Mouse (Mus musculus): ENCODE results near the gene Tcte3. TPM values are rescaled to one million over a fixed set of nuclear protein-coding genes. Genes with fewer than 3 reads are reported as not detected.
"Not testable (repeated sequence)": the region's sequence is repeated elsewhere in the genome, so short reads cannot be mapped to it uniquely, and the experiment has no call there.

Gene Tcte3
- polyA plus RNA-seq, 1 experiment from 2014 or later = 3.5 TPM

DNA sequence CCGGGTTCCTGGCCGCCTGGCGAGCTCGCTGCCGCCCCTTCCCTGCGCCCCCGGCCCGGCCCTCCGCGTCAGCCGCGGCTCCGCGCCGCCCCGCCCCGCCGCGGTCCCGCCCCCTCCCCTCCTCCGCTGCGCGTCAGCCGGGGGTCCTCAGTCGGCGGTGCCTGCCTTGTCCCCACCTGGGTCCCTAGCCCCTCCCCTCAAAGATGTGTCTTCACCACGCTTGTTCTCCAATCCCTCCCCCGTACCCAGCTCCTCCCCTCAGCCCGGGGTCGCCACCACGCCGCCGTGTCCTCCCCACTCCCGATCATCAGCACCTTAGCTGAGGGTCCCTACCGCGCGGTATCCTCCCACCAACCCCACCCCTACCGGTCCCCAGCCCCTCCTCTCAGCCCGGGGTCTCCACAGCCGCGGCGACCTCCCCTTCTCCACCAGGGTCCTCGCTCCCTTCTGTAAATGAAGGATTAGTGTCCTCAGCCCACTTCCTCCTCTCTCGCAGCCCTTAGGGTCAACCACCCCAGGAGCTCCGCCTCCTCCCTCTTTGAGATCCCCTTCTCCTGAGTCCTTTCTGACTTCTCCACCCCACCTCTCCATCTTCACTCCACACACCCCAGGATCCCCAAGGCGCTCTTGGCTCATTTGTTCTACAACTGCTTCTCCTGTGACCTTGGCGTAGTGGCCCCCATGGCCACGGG is 16.6 kb downstream of the Tcte3 start:
- H3K4me3 ChIP-seq; H3K4me2 ChIP-seq; H3K9ac ChIP-seq; H3K36me3 ChIP-seq; H3K27ac ChIP-seq; H3K27me3 ChIP-seq (replicated peaks); H3K4me1 ChIP-seq; H3K9me3 ChIP-seq (replicated peaks): not testable (repeated sequence)
- WGBS (ENCODE audit: insufficient replicate concordance) = no CpG with 5 or more reads among the region's 48 CpGs
- peak; percentile 54 for ATAC-seq

DNA sequence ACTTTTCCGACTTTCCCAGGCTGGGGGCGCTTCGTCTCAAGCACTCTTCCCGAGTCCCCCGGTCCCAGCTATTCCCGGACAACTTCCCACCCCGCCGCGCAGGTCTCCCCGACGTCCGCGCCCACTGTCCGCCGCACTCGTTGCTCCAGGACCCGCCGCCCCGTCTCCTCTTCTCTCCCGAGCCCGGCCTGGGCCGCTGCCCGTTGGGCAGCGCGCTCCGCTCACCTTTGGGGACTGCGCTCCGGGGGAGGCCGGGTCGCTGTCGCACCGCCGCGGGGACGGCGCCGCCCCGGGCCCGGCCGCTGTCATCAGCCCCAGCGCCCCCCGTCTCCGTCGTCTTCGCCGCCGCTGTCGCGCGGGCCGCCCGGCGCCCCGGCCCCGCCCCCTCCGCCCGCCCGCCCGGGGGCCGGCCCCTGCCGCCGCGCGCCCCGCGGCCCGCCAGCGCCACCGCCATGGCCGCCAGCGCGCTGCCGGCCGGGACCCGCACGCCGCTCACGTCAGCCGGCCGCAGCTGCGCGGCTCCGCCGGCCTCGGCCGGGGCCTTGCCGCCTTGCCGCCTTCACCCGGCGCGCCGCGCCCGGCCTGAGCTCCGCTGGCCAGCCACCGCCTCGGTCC is 17.3 kb downstream of the Tcte3 start:
- peak; percentile 72 for ATAC-seq
- not testable (repeated sequence) for H3K27ac ChIP-seq; H3K4me3 ChIP-seq; H3K9me3 ChIP-seq (replicated peaks); H3K9ac ChIP-seq; H3K4me1 ChIP-seq; H3K27me3 ChIP-seq (replicated peaks); H3K36me3 ChIP-seq; H3K4me2 ChIP-seq
- no CpG with 5 or more reads among the region's 97 CpGs for WGBS (ENCODE audit: insufficient replicate concordance)

DNA sequence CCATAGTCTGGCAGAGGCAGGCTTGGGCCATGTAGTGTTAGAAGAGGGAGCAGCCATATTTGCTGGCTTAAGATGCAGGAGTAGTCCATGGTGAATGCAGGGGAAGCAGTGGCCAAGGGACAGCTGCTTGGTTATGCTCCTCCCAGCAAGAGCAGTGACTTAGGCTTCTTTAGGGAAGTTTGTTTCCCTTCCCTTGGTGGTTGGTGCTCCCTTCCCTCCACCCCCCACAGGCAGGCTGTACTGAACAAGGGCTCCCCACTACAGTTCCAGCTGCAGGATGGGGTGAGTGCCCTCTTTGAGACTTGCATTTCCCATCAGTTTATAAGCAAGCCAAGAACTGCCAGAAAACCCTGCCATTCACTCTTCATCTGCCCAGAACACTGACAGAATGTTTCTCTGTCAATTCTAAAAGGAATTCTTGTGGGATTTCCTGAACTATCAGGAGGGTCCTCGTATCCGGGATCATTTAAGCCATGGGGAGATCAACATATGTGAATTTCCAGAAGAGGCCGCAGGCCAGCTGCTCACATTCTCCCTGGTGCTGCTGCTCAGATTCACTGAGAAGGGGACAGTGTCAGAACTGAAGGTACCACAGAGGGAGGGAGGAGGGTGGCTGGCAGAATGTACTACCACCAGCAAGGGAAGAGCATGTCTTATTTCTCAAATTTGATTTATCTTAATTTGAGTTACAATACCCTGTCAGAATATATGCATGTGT is 19.6 kb downstream of the Tcte3 start:
- Histone ChIP-seq H3K4me2 (peak overlapping the region; percentile 35; the same call in 1 of the 2 replicates), H3K27ac (peak overlapping the region; percentile 68; the same call in 1 of the 2 replicates)
- not testable (repeated sequence) for H3K9ac ChIP-seq; H3K27me3 ChIP-seq (replicated peaks); H3K4me3 ChIP-seq; H3K36me3 ChIP-seq; ATAC-seq; H3K9me3 ChIP-seq (replicated peaks); H3K4me1 ChIP-seq
- 70% methylated on average over 3 of the region's 3 CpGs for WGBS (ENCODE audit: insufficient replicate concordance)

DNA sequence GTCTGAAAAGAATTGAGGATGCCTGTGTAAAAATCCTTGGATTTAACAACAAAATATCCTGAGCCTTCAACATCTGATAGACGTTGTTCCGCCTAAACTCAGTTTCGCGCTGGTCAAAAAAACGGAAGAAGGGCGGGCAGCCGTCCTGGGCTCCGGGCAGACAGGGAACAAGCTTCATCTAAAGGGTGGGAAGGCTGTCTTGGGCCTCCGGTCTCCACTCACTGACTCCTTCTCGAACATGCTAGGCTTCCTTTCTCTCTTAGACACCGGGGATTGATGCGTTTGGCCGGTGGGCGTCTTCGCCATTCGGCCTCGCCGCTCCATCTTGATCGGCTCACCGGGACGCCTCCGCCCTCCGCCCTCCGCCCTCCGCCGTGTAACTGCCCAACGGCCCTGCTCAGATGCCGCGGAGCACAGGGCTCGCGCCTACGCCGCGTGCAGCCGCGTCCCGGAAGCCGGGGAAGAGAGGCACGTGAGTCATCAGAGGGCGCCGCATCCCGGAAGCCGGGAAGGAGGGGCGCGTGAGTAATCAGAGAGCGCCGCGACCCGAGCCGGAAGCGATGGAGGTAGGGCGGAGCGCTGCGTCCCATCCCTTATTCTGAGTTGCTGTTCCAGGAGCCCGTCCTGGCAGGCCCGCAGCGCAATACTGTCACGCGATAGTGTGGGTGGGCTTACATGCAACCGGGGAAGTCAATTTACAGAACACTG is 31.4 kb downstream of the Tcte3 start, which contains the start of gene Gm3435:
Gene Gm3435 (plus strand): TSS at position 471 of the 708 bp plus-strand sequence.
- not testable (repeated sequence) for H3K27me3 ChIP-seq (replicated peaks); H3K4me3 ChIP-seq; H3K36me3 ChIP-seq; H3K9ac ChIP-seq; H3K9me3 ChIP-seq (replicated peaks); H3K27ac ChIP-seq; H3K4me2 ChIP-seq; H3K4me1 ChIP-seq
- ATAC-seq = peak; percentile 95
- no CpG with 5 or more reads among the region's 60 CpGs for WGBS (ENCODE audit: insufficient replicate concordance)

DNA sequence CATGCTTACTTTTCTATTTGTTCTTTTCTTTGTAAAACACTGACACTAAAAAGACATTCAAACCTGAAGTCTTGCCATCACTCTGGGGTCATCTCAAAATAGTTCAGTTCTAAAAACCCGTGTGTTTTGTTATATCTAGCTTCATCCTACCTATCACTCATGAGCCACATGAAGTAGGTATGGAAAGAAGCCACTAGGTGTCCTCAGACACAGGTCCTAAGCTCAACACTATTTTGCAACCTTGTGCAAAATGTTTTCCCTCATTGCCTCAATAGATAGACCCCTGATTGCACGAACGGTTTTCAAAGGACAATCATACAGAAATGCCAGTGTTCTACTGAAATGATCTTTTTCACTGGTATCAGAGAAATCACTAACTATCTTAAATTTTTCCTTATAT is 32.2 kb downstream of the Tcte3 start:
- not testable (repeated sequence) for H3K27me3 ChIP-seq (replicated peaks); H3K4me3 ChIP-seq; H3K4me1 ChIP-seq; H3K9me3 ChIP-seq (replicated peaks); H3K27ac ChIP-seq; H3K9ac ChIP-seq; H3K4me2 ChIP-seq; H3K36me3 ChIP-seq
- ATAC-seq = peak; percentile 34; the same call in 1 of the 2 replicates
- WGBS (ENCODE audit: insufficient replicate concordance) = no CpG with 5 or more reads among the region's 3 CpGs

DNA sequence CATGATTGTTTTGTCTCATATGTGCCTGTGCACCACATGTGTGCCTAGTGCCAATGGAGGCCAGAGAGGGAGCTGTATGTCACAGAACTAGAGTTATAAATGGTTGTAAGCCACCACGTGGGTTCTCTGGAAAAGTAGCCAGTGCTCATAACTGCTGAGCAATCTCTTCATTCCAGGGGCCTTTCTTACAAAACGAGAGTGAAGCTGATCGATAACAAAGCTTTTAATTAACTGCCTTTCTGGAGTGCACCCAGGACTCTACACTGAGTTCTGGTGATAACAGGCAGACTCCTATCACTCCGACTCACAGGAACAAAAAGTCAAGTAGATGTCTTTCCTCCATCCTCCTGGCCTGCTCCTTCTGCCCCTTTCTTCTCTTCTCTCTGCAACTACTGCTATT is 41.2 kb downstream of the Tcte3 start:
- not testable (repeated sequence) for H3K4me2 ChIP-seq; H3K36me3 ChIP-seq; H3K4me3 ChIP-seq; H3K27ac ChIP-seq; H3K4me1 ChIP-seq; H3K9me3 ChIP-seq (replicated peaks); H3K27me3 ChIP-seq (replicated peaks); H3K9ac ChIP-seq
- no CpG with 5 or more reads among the region's 4 CpGs for WGBS (ENCODE audit: insufficient replicate concordance)
- peak; percentile 81 for ATAC-seq

DNA sequence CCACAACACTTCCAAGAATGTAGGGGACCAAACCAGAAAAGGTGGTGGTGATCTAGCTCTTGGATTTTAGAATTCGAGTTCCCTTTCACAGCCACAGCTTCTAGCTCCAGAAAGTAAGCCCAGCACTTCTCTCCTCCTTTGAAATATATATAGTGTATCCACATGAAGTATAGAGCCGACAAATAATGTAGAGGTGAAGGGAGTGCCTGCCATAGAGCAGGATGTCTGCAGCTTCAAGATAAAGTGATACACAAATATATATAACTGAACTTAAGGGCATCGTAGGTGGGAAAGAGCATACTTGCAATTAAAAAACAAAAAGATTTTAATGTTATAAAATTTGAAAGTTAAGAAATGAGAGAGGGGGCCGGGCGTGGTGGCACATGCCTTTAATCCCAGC is 47.1 kb downstream of the Tcte3 start:
- not testable (repeated sequence) for H3K9me3 ChIP-seq (replicated peaks); H3K36me3 ChIP-seq; H3K4me3 ChIP-seq; H3K4me2 ChIP-seq; H3K4me1 ChIP-seq; H3K27ac ChIP-seq; H3K9ac ChIP-seq; H3K27me3 ChIP-seq (replicated peaks)
- peak; percentile 21; the same call in 1 of the 2 replicates for ATAC-seq
- WGBS (ENCODE audit: insufficient replicate concordance) = no CpG with 5 or more reads among the region's 5 CpGs

DNA sequence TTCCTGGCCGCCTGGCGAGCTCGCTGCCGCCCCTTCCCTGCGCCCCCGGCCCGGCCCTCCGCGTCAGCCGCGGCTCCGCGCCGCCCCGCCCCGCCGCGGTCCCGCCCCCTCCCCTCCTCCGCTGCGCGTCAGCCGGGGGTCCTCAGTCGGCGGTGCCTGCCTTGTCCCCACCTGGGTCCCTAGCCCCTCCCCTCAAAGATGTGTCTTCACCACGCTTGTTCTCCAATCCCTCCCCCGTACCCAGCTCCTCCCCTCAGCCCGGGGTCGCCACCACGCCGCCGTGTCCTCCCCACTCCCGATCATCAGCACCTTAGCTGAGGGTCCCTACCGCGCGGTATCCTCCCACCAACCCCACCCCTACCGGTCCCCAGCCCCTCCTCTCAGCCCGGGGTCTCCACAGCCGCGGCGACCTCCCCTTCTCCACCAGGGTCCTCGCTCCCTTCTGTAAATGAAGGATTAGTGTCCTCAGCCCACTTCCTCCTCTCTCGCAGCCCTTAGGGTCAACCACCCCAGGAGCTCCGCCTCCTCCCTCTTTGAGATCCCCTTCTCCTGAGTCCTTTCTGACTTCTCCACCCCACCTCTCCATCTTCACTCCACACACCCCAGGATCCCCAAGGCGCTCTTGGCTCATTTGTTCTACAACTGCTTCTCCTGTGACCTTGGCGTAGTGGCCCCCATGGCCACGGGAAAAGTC is 48.0 kb downstream of the Tcte3 start:
- not testable (repeated sequence) for H3K4me3 ChIP-seq; H3K27me3 ChIP-seq (replicated peaks); H3K4me2 ChIP-seq; H3K9me3 ChIP-seq (replicated peaks); H3K36me3 ChIP-seq; H3K4me1 ChIP-seq; H3K27ac ChIP-seq; H3K9ac ChIP-seq
- WGBS (ENCODE audit: insufficient replicate concordance) = no CpG with 5 or more reads among the region's 47 CpGs
- peak; percentile 61 for ATAC-seq

DNA sequence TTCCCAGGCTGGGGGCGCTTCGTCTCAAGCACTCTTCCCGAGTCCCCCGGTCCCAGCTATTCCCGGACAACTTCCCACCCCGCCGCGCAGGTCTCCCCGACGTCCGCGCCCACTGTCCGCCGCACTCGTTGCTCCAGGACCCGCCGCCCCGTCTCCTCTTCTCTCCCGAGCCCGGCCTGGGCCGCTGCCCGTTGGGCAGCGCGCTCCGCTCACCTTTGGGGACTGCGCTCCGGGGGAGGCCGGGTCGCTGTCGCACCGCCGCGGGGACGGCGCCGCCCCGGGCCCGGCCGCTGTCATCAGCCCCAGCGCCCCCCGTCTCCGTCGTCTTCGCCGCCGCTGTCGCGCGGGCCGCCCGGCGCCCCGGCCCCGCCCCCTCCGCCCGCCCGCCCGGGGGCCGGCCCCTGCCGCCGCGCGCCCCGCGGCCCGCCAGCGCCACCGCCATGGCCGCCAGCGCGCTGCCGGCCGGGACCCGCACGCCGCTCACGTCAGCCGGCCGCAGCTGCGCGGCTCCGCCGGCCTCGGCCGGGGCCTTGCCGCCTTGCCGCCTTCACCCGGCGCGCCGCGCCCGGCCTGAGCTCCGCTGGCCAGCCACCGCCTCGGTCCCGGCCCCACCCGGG is 48.7 kb downstream of the Tcte3 start:
- H3K4me3 ChIP-seq; H3K9ac ChIP-seq; H3K27ac ChIP-seq; H3K4me2 ChIP-seq; H3K9me3 ChIP-seq (replicated peaks); H3K4me1 ChIP-seq; H3K27me3 ChIP-seq (replicated peaks); H3K36me3 ChIP-seq: not testable (repeated sequence)
- no CpG with 5 or more reads among the region's 98 CpGs for WGBS (ENCODE audit: insufficient replicate concordance)
- peak; percentile 73 for ATAC-seq

DNA sequence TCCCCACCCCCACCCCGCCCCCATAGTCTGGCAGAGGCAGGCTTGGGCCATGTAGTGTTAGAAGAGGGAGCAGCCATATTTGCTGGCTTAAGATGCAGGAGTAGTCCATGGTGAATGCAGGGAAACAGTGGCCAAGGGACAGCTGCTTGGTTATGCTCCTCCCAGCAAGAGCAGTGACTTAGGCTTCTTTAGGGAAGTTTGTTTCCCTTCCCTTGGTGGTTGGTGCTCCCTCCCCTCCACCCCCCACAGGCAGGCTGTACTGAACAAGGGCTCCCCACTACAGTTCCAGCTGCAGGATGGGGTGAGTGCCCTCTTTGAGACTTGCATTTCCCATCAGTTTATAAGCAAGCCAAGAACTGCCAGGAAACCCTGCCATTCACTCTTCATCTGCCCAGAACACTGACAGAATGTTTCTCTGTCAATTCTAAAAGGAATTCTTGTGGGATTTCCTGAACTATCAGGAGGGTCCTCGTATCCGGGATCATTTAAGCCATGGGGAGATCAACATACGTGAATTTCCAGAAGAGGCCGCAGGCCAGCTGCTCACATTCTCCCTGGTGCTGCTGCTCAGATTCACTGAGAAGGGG is 51.1 kb downstream of the Tcte3 start:
- not testable (repeated sequence) for H3K27ac ChIP-seq

DNA sequence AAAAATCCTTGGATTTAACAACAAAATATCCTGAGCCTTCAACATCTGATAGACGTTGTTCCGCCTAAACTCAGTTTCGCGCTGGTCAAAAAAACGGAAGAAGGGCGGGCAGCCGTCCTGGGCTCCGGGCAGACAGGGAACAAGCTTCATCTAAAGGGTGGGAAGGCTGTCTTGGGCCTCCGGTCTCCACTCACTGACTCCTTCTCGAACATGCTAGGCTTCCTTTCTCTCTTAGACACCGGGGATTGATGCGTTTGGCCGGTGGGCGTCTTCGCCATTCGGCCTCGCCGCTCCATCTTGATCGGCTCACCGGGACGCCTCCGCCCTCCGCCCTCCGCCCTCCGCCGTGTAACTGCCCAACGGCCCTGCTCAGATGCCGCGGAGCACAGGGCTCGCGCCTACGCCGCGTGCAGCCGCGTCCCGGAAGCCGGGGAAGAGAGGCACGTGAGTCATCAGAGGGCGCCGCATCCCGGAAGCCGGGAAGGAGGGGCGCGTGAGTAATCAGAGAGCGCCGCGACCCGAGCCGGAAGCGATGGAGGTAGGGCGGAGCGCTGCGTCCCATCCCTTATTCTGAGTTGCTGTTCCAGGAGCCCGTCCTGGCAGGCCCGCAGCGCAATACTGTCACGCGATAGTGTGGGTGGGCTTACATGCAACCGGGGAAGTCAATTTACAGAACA is 62.8 kb downstream of the Tcte3 start, which contains the start of the genes 9030025P20Rik and Gm3417:
Gene 9030025P20Rik (plus strand): TSS at position 107 of the 677 bp plus-strand sequence.
Gene Gm3417 (minus strand): TSS at position 429 of the 677 bp plus-strand sequence.
- not testable (repeated sequence) for H3K9ac ChIP-seq; H3K27ac ChIP-seq; H3K36me3 ChIP-seq; H3K27me3 ChIP-seq (replicated peaks); H3K9me3 ChIP-seq (replicated peaks); H3K4me1 ChIP-seq
- H3K4me2 ChIP-seq = peak within 1 kb of the TSS; percentile 43; the same call in 1 of the 2 replicates
- ATAC-seq = peak; percentile 95
- no CpG with 5 or more reads among the region's 60 CpGs for WGBS (ENCODE audit: insufficient replicate concordance)
- H3K4me3 ChIP-seq = 0 out of 2 replicates have a peak within 1 kb of the TSS, but pooled peaks have one; percentile 32

More for the DNA sequence above, 51.1 kb downstream of the Tcte3 start:
- not testable (repeated sequence) for H3K9me3 ChIP-seq (replicated peaks); H3K36me3 ChIP-seq; H3K4me1 ChIP-seq; H3K4me3 ChIP-seq; H3K9ac ChIP-seq; H3K27me3 ChIP-seq (replicated peaks); H3K4me2 ChIP-seq; ATAC-seq
- 76% methylated on average over 4 of the region's 5 CpGs for WGBS (ENCODE audit: insufficient replicate concordance)
